In the genomic region with DNA sequence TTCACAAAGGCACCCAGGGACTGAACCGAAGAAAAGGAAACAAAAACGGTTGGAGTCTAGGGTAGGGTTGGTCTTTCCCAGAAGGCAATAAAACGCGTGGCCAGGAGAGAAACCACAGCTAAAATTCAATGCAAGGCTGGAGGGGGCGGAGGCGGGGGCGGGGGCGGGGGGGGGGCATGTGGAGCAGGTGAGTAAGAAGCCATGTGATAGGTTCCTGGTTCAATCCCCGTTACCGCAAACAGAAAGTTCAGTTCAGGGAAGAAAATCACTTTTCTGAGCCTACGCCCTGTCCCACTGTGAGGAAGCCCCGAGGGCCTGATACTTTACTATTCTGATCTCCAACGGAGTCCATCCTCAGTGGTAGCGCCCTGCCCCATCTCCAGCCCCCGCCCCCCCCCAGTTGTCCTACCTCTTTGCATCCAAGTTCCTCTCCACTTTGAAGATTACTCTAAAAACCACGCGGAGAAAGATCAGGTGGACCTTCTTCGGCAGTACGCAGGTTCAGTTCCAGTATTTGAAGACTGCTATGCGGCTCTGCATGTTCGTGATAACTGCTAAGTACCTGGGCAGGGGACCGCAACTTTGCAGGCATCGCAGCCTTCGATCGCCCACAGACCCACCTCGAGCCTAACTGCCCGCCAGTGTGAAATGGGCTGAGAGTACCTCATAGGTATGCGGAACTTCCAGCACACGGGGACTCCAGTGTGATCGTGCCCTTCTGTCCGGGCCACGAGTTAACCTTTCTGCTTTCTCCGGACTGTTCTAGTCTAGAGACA, we compare ENCODE assay signal across 8 mouse cellular contexts.
DNase-seq lines count a peak whose midpoint lies in the region; ATAC-seq and TF ChIP-seq lines count a peak whose summit lies in the region.

No protein-coding gene starts in this region.

- no peaks in the 10 kb centered on the region for H3K36me3 ChIP-seq in embryonic facial prominence, embryonic 12.5 days
- no peaks in the 10 kb centered on the region for H3K36me3 ChIP-seq in limb, embryonic 10.5 days

- no peak for DNase-seq in left cerebral cortex, adult 2 months (ENCODE audit: extremely low spot score in 1 of 2, low spot score in 2 of 2)
- DNase-seq in left cerebral cortex, adult 8-10 months (ENCODE audit: low spot score in 2 of 2), result no peak
- DNase-seq in limb, embryonic 10.5 days (ENCODE audit: low spot score), result peak; percentile 37
- DNase-seq in naive thymus-derived CD4-positive, alpha-beta T cell, adult 2 months (ENCODE audit: low read depth), result peak; percentile 48
- DNase-seq in adrenal gland, adult 18-20 months (ENCODE audit: low spot score in 2 of 2), result no peak
- DNase-seq in cerebellum, adult 9-11 months, result no peak
- DNase-seq in left cerebral cortex, postnatal 25 days (ENCODE audit: low spot score in 2 of 2), result no peak

- WGBS in embryonic facial prominence, embryonic 12.5 days, result 11% methylated on average over 31 of the region's 33 CpGs
- 13% methylated on average over 33 of the region's 33 CpGs for WGBS in limb, embryonic 10.5 days

- ATAC-seq in embryonic facial prominence, embryonic 12.5 days (ENCODE audit: insufficient number of reproducible peaks, insufficient read depth, low FRiP score, low TSS enrichment), result no peak

- peaks cover 11% of the 10 kb centered on the region for H3K27me3 ChIP-seq in embryonic facial prominence, embryonic 12.5 days
- H3K27me3 ChIP-seq in limb, embryonic 10.5 days (ENCODE audit: low read depth, poor library complexity, severe bottlenecking), result peaks cover 26% of the 10 kb centered on the region

- H3K27ac ChIP-seq in left cerebral cortex, adult 2 months, result no peak overlapping the region
- no peak overlapping the region for H3K27ac ChIP-seq in embryonic facial prominence, embryonic 12.5 days
- H3K27ac ChIP-seq in limb, embryonic 10.5 days, result no peak overlapping the region

- peak overlapping the region; percentile 42 for H3K4me2 ChIP-seq in embryonic facial prominence, embryonic 12.5 days (replicated peaks)

- H3K4me1 ChIP-seq in embryonic facial prominence, embryonic 12.5 days, result 0 out of 2 replicates have a peak, but pooled peaks cover 8% of the 10 kb centered on the region
- H3K4me1 ChIP-seq in limb, embryonic 10.5 days, result peaks cover 16% of the 10 kb centered on the region

- peak overlapping the region; percentile 28; the same call in 1 of the 2 replicates for H3K4me3 ChIP-seq in left cerebral cortex, adult 2 months
- H3K4me3 ChIP-seq in embryonic facial prominence, embryonic 12.5 days, result peak overlapping the region; percentile 9; the same call in 1 of the 2 replicates
- peak overlapping the region; percentile 36 for H3K4me3 ChIP-seq in limb, embryonic 10.5 days

- H3K9ac ChIP-seq in embryonic facial prominence, embryonic 12.5 days, result no peak overlapping the region

- no peaks in the 10 kb centered on the region for H3K9me3 ChIP-seq in embryonic facial prominence, embryonic 12.5 days
- no peaks in the 10 kb centered on the region for H3K9me3 ChIP-seq in limb, embryonic 10.5 days (replicated peaks)

- intact Hi-C loops in left cerebral cortex, adult 2 months (cut with DNase I), result loop anchor here (2.0 to 5.0 kb wide), 2 partner anchors 20 to 202 kb away; no protein-coding TSS in a partner anchor
- intact Hi-C loops in left cerebral cortex, postnatal 25 days (cut with DNase I), result loop anchor here (10.0 kb wide), 1 partner anchor 354 kb away; no protein-coding TSS in a partner anchor

- TF ChIP-seq CTCF in left cerebral cortex, adult 2 months (IDR thresholded peaks at IDR 0.05), result no peak

Comparison
In these comparisons a context has a peak if more than half of its experiments do, and no peak if none do; other contexts are left out.
1. DNase-seq: peak in limb, embryonic 10.5 days (single experiment) and naive thymus-derived CD4-positive, alpha-beta T cell, adult 2 months (single experiment); none in left cerebral cortex, adult 2 months (0 of 2), left cerebral cortex, adult 8-10 months (0 of 2), adrenal gland, adult 18-20 months (0 of 2), cerebellum, adult 9-11 months (single experiment) and left cerebral cortex, postnatal 25 days (0 of 2).
2. Peak in every context shown above with its lines, with median percentiles within 50 percentile points of each other: H3K4me3 ChIP-seq.